Mouse (Mus musculus) limb, embryonic 11.5 days (tissue): Measurements from ENCODE around the gene Olfr855. TPM values are rescaled to one million over a fixed set of nuclear protein-coding genes. Genes with fewer than 3 reads are reported as not detected.
A peak's percentile ranks its signal among the peaks of the same experiment; 100 is the strongest.

ENCODE experiments used
- ATAC-seq: fragments of 200-750 bp; cut with Nextera tagmentation; 2 replicates; pipeline ENCODE4 v1.8.0; 2017; ENCODE audit warnings: low read depth; ENCODE audit not compliant: insufficient number of reproducible peaks, low FRiP score, low TSS enrichment
- DNase-seq: peaks from one replicate; pipeline ENCODE4 v3.0.0-alpha.2; 2015; ENCODE audit warnings: low spot score
- H3K27ac ChIP-seq: fragments of 300-500 bp; sonication (generic); replicated peaks from 2 replicates; pipeline ENCODE4 v1.5.1; 2014; ENCODE audit warnings: low read depth, mild to moderate bottlenecking, low read length
- H3K27me3 ChIP-seq: fragments of 300-500 bp; sonication (generic); 2 replicates; pipeline ENCODE4 v1.6.1; 2014; ENCODE audit warnings: mild to moderate bottlenecking, low read length, mixed read lengths; ENCODE audit not compliant: control insufficient read depth, insufficient read depth
- H3K36me3 ChIP-seq: fragments of 300-500 bp; sonication (generic); 2 replicates; pipeline ENCODE4 v1.6.1; 2014; ENCODE audit warnings: mild to moderate bottlenecking, low read length, moderate library complexity, mixed read lengths; ENCODE audit not compliant: control insufficient read depth, insufficient read depth
- H3K4me1 ChIP-seq: fragments of 300-500 bp; sonication (generic); 2 replicates; pipeline ENCODE4 v1.6.1; 2014; ENCODE audit warnings: low read length, mixed read lengths; ENCODE audit not compliant: control insufficient read depth, insufficient read depth
- H3K4me2 ChIP-seq: fragments of 300-500 bp; sonication (generic); 2 replicates; pipeline ENCODE4 v1.6.1; 2014; ENCODE audit warnings: low read depth, mild to moderate bottlenecking, moderate library complexity; ENCODE audit not compliant: severe bottlenecking
- H3K4me3 ChIP-seq: fragments of 300-500 bp; sonication (generic); 2 replicates; pipeline ENCODE4 v1.5.1; 2014; ENCODE audit warnings: low read depth, low read length
- H3K9ac ChIP-seq: fragments of 300-500 bp; sonication (generic); 2 replicates; pipeline ENCODE4 v1.6.1; 2014; ENCODE audit warnings: mild to moderate bottlenecking, low read length
- H3K9me3 ChIP-seq: fragments of 300-500 bp; sonication (generic); 2 replicates; pipeline ENCODE4 v1.6.1; 2016; ENCODE audit warnings: low read length; ENCODE audit not compliant: control insufficient read depth
- WGBS: fragments of 180-500 bp; shearing (Covaris S2); extraction: QIAGEN DNeasy Blood & Tissue Kit; methylation state at CpG from one replicate; pipeline ENCODE4 v1.1.7; 2014; 5-methylcytosine and 5-hydroxymethylcytosine counted together
- polyA plus RNA-seq: library from polyadenylated mRNA; unstranded; fragments of >200 nt; fragmentation: Nextera tagmentation; extraction: Ambion mirVana; gene quantifications from 2 replicates; pipeline ENCODE4 v1.2.1, GENCODE M21; 2014

Gene Olfr855
- not detected in 2 replicates for polyA plus RNA-seq

DNA sequence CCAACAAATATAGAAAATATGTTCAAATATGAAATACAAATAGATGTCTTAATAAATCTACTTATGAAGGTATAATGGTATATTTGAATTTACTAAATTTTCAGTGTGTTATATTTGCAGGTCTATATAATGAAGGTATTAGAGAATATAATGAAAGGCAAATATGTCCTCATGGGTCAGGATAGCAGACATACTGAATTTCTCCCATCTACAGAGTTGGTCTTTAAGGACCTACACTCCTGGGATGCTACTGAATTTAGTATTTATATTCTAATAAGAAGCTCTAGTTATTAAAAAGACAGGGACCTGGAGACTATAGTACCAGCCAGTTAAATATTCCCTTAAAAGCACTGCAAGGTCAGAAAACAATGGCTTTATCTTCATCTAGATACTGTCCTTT lies at the start of gene Olfr855:
Gene Olfr855, plus strand, starts transcription at position 301 of the 400 bp plus-strand sequence.
- ATAC-seq = no peak
- no peak within 1 kb of the TSS for H3K27ac ChIP-seq
- H3K4me3 ChIP-seq = no peak within 1 kb of the TSS
- H3K4me2 ChIP-seq = no peak within 1 kb of the TSS
- peaks cover 2% of the 10 kb centered on the region; the same call in 1 of the 2 replicates for H3K9me3 ChIP-seq
- H3K4me1 ChIP-seq = no peaks in the 10 kb centered on the region
- DNase-seq = no peak
- H3K27me3 ChIP-seq = no peaks in the 10 kb centered on the region
- no peak within 1 kb of the TSS for H3K9ac ChIP-seq
- no peaks in the 10 kb centered on the region for H3K36me3 ChIP-seq

DNA sequence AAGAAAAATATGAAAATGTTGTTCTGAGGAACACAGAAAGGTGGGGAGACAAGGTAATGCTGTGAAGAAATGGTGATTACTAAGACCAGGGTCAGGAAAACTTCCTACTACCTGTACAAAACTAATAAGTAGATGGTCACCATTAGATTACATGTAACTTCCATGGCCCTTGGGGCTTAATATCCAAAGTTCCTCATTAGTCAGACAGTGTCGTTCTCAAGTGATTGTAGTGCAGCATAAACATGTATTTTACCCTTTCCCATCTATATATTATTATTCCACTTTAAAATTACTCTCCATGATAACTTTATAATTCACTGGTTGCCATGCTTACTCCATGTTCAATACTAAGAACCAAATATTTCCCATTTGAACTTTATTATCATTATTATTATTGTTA lies 41.4 kb upstream of the Olfr855 start, which contains the start of gene Olfr853:
Gene Olfr853, minus strand, starts transcription at position 101 of the 400 bp plus-strand sequence.
- no peaks in the 10 kb centered on the region for H3K4me1 ChIP-seq
- H3K9ac ChIP-seq = no peak within 1 kb of the TSS
- ATAC-seq (no peak), DNase-seq (no peak)
- H3K27me3 ChIP-seq = no peaks in the 10 kb centered on the region
- no peaks in the 10 kb centered on the region for H3K36me3 ChIP-seq
- H3K4me2 ChIP-seq = no peak within 1 kb of the TSS
- no peak within 1 kb of the TSS for H3K27ac ChIP-seq
- no peaks in the 10 kb centered on the region; the same call in 1 of the 2 replicates for H3K9me3 ChIP-seq
- 87% methylated on average over 1 of the region's 1 CpGs for WGBS
- H3K4me3 ChIP-seq = no peak within 1 kb of the TSS

DNA sequence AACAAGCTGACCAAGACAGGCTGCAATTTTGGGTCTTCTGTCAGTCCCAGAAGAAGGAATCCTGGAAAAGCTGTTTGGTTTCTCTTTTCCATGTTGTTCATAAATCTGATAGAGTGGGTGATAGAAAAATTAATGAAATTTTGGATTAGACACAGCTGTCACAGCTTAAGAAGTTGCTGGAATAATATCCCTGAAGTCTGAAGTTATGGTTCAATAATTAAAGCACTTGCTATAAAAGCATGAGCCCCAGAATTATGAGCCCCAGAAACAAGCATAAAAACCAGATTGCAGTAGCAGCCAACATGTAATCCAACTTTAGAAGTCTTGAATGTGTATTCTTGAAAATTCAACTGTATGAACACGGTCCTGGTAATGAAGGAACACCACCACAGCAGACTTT lies 15.1 kb upstream of the Olfr855 start, which contains the start of gene Olfr854:
Gene Olfr854, minus strand, starts transcription at position 101 of the 400 bp plus-strand sequence.
- Histone ChIP-seq H3K27me3 (no peaks in the 10 kb centered on the region), H3K36me3 (no peaks in the 10 kb centered on the region), H3K9ac (no peak within 1 kb of the TSS), H3K4me1 (no peaks in the 10 kb centered on the region), H3K9me3 (no peaks in the 10 kb centered on the region; the same call in 1 of the 2 replicates), H3K4me3 (no peak within 1 kb of the TSS), H3K27ac (no peak within 1 kb of the TSS), H3K4me2 (no peak within 1 kb of the TSS)
- 76% methylated on average over 1 of the region's 1 CpGs for WGBS
- no peak for DNase-seq
- ATAC-seq = no peak

DNA sequence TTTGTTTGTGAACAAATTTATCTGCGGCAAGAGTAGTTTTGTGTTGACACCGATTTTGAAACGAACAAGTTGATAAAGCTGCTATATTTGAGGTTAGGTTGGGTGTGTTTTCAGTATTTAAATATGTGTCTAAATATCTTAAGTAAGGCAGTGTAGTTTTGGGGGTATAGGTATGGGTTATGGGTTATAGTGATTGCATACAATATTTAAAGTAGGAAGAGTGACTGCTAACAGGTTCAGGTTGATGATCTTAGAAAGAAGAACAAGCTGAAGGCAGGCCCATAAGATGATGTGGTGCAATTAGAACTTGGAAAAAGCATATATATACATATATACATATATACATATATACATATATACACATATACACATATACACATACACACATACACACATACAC lies 38.9 kb downstream of the Olfr855 start:
- H3K9ac ChIP-seq = no peak overlapping the region
- H3K4me1 ChIP-seq = no peaks in the 10 kb centered on the region
- H3K27me3 ChIP-seq = no peaks in the 10 kb centered on the region
- no peaks in the 10 kb centered on the region for H3K36me3 ChIP-seq
- no peaks in the 10 kb centered on the region for H3K9me3 ChIP-seq
- ATAC-seq (no peak), DNase-seq (no peak)
- no peak overlapping the region for H3K4me3 ChIP-seq
- H3K4me2 ChIP-seq = no peak overlapping the region
- WGBS = 93% methylated on average over 3 of the region's 3 CpGs
- no peak overlapping the region for H3K27ac ChIP-seq

GRCm38 (mm10) chr9:19621843-19622822 lies 39.7 kb downstream of the Olfr855 start, which contains the start of gene Zfp317:
Gene Zfp317, plus strand, starts transcription at chr9:19622102.
- ATAC-seq = peak; percentile 97

GRCm38 (mm10) chr9:19629574-19629973 lies 47.2 kb downstream of the Olfr855 start:
- Histone ChIP-seq H3K36me3 (no peaks in the 10 kb centered on the region), H3K27me3 (no peaks in the 10 kb centered on the region), H3K9me3 (no peaks in the 10 kb centered on the region), H3K27ac (no peak overlapping the region), H3K4me3 (no peak overlapping the region), H3K9ac (no peak overlapping the region), H3K4me2 (no peak overlapping the region), H3K4me1 (no peaks in the 10 kb centered on the region)
- DNase-seq (no peak), ATAC-seq (no peak)

More at GRCm38 (mm10) chr9:19621843-19622822, 39.7 kb downstream of the Olfr855 start, which contains the start of gene Zfp317:
- H3K27ac ChIP-seq = peak within 1 kb of the TSS; percentile 63
- WGBS = 2% methylated on average over 35 of the region's 35 CpGs
- H3K4me2 ChIP-seq = peak within 1 kb of the TSS; percentile 31; the same call in 1 of the 2 replicates
- H3K27me3 ChIP-seq = no peaks in the 10 kb centered on the region
- no peaks in the 10 kb centered on the region for H3K4me1 ChIP-seq
- H3K4me3 ChIP-seq = peak within 1 kb of the TSS; percentile 50
- no peaks in the 10 kb centered on the region for H3K36me3 ChIP-seq
- no peaks in the 10 kb centered on the region for H3K9me3 ChIP-seq
- H3K9ac ChIP-seq = peak within 1 kb of the TSS; percentile 44
- DNase-seq = peak; percentile 84

Other genes with a start within 250 kb of the Olfr855 start
- gene Olfr845, start 246.2 kb upstream of the Olfr855 start, polyA plus RNA-seq = not detected in 2 replicates
- gene Olfr846, start 218.6 kb upstream of the Olfr855 start, polyA plus RNA-seq = not detected in 2 replicates
- not detected in 2 replicates for gene Olfr847, start 203.9 kb upstream of the Olfr855 start, polyA plus RNA-seq
- not detected in 2 replicates for gene Olfr849, start 142.4 kb upstream of the Olfr855 start, polyA plus RNA-seq
- not detected in 2 replicates for gene Olfr850, start 104.4 kb upstream of the Olfr855 start, polyA plus RNA-seq
- not detected in 2 replicates for gene Olfr851, start 89.3 kb upstream of the Olfr855 start, polyA plus RNA-seq
- not detected in 2 replicates for gene Olfr853, start 41.5 kb upstream of the Olfr855 start, polyA plus RNA-seq
- gene Olfr854, start 15.2 kb upstream of the Olfr855 start, polyA plus RNA-seq = not detected in 2 replicates
- gene Zfp317, start 39.5 kb downstream of the Olfr855 start, polyA plus RNA-seq = 36.4 and 39.2 TPM in 2 replicates
- gene Olfr857, start 126.8 kb downstream of the Olfr855 start, polyA plus RNA-seq = not detected in 2 replicates
- not detected in 2 replicates for gene Olfr58, start 197.7 kb downstream of the Olfr855 start, polyA plus RNA-seq
- gene Olfr859, start 222.3 kb downstream of the Olfr855 start, polyA plus RNA-seq = not detected in 2 replicates